Mouse (Mus musculus) erythroid progenitor cell, adult 5-6 weeks (primary cell): ENCODE data around the gene Cldn34b2. TPM values are rescaled to one million over a fixed set of nuclear protein-coding genes. Genes with fewer than 3 reads are reported as not detected.
"Not testable (repeated sequence)": the region's sequence is repeated elsewhere in the genome, so short reads cannot be mapped to it uniquely, and the experiment has no call there.

ENCODE experiments used
- ATAC-seq: replicated peaks from 2 replicates; pipeline ENCODE4 v1.8.0; 2016; ENCODE audit warnings: moderate number of reproducible peaks, mild to moderate bottlenecking, moderate TSS enrichment, inconsistent platforms; ENCODE audit not compliant: poor library complexity, low FRiP score, severe bottlenecking
- total RNA-seq, 2 experiments: library from RNA; stranded (forward) in 1 of 2; stranded (reverse) in 1 of 2; fragments of 150-400 nt in 1 of 2; fragments of 186-747, 209-891 nt in 1 of 2; gene quantifications; 2 replicates each; pipeline versions ENCODE4 v1.2.3 to v1.2.4; 2015 to 2017; ENCODE audit warnings: low replicate concordance in 2 of 2

Gene Cldn34b2
- total RNA-seq (2015; ENCODE audit: low replicate concordance) (not detected in 2 replicates), total RNA-seq (2017; ENCODE audit: low replicate concordance) (not detected in 2 replicates)

DNA sequence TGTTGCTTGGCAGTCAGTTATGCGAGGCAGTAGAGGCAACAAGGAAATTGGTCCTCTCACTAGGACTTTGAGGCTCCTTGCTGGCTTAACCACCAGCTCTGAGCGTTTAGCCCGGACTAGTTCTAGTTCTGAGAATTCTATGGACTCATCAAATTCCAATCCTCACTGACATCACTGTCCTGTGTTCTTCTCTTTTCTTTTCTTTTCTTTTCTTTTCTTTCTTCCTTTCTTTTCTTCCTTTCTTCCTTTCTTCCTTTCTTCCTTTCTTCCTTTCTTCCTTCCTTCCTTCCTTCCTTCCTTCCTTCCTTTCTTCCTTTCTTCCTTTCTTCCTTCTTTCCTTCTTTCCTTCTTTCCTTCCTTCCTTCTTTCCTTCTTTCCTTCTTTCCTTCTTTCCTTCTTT is at the start of gene Cldn34b2:
Gene Cldn34b2 (minus strand): TSS at position 101 of the 400 bp plus-strand sequence.
- ATAC-seq, result not testable (repeated sequence)

DNA sequence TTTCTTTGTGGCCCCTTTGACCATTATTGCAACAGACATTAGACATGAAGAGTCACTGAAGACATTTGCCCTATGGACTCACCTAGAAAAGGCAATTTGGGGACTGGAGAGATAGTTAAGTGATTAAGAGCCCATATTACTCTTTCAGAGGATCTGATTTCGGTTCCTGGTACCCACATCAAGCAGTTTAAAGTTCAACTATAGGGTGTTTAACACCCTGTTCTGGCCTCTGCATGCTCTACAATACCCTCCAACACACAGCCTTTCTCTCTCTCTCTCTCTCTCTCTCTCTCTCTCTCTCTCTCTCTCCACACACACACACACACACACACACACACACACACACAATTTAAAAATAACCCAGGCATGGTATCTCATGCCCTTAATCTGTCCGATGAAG is 49.4 kb upstream of the Cldn34b2 start:
- no peak for ATAC-seq

DNA sequence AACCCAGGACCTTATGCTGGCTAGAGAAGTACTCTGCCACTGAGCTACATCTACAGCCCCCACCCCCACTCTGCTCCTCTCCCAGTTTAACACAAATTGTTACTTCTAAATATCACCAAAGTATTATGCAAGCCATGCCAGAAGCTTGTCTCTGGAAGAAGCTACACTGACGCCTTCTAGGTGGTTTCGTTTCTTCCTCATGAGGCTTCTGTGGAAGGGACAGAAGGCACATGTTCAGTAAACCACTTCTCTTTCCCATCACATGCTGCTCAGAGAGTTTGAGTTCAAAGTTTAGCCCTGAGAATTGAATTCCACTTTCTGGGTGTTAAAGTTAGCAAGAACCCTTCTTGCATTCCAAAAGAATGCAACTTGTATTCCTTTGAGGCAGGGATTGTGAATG is 49.0 kb upstream of the Cldn34b2 start:
- ATAC-seq, result no peak

- no peak for ATAC-seq
These were observed 47.4 kb upstream of the Cldn34b2 start for GRCm38 (mm10) chrX:155175568-155175967.

- no peak for ATAC-seq
These were observed 44.1 kb upstream of the Cldn34b2 start for GRCm38 (mm10) chrX:155172310-155172709.

- ATAC-seq, result no peak
These were observed 43.5 kb upstream of the Cldn34b2 start for GRCm38 (mm10) chrX:155171754-155172153.

DNA sequence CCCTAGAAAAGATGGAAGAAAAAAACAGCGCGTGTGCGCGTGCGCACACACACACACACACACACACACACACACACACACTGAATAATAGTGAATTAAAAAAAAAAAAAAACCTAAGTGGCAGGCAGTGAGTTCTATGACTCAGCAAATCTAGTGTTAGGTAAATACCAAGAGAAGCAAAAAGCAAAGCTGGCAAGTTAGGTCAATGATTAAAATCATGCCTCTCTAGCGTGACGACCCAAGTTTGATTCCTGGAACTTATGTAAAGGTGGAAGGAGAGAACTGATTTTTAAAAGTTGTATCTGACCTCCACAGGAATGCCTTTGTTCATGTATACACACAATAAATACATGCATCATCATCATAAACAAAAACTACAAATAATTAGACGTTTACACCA is 41.7 kb upstream of the Cldn34b2 start:
- no peak for ATAC-seq

DNA sequence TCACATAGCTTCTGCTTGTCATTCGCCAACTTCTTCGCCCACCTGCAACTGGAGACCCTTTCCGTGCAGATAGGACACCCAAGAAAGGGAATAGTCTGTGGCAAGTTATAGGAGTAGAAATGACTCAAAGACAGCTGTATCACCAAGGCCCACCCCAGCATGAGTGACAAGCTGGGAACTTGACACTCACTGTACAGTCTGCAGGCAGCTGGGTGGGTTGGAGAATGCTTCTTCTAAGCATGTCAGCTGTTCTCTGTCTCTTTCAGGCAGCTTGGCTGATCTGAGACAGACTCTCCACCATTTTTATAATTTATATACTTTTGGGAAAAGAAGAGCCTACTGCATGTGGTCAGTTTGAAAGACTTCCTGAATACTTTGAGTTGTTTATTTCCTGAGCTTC is 39.5 kb upstream of the Cldn34b2 start:
- no peak for ATAC-seq

DNA sequence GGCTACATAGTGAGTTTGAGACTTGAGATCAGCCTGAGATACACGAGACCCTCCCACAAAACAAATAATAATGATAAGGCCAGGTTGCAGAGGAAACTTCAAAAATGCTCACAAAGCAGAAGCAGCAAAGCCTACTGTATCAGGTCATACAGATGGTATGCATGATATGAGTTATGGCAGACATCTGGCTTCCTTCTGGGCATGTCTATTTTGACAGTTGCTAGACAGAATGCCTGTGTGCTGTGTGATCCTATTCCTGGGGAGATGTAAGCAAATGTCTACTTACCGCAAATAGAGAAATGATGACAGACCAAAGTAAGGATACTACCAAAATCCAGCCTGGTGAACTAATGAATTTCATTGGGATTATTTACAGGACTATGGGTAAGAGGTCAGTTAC is 38.1 kb upstream of the Cldn34b2 start:
- ATAC-seq, result no peak

- ATAC-seq, result no peak
These were observed 35.3 kb upstream of the Cldn34b2 start for GRCm38 (mm10) chrX:155163553-155163952.

DNA sequence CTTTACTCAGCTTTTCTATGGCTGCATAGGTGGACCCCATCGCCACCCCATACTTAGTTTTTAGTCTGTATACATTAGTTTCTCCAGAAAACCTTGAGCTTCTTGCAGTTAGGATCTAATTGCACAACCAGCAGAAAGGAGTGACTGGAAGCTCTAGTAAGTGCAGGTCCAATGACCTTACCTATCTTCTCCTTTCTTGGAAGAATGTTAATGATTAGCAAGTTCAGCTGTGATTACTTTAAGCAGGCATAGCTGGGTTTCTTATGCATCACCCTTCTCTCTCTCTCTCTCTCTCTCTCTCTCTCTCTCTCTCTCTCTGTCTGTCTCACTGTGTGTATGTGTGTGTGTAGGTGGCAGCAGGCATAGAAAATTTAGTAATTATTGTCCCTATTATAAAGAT is 23.7 kb upstream of the Cldn34b2 start:
- ATAC-seq, result no peak

DNA sequence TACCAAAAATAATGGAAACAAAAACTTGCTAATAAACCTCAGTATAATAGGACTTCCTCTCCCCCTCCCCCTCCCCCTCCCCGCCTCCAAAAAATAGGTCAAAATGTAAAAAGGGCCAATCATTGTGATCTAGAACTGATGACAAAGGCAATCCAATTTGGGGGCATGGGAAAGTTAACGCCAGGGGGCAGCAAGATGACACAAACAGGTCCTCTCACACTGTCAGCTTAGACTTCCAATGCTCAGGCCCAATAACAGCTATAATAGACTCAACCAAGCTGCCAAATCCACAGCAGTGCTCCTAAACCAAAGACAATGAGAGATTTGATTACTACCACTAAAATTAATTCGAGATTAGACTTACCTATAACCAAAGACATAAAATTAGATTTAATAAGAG is 16.5 kb upstream of the Cldn34b2 start:
- ATAC-seq, result no peak

- no peak for ATAC-seq
These were observed 30.2 kb downstream of the Cldn34b2 start for GRCm38 (mm10) chrX:155098024-155098423.

DNA sequence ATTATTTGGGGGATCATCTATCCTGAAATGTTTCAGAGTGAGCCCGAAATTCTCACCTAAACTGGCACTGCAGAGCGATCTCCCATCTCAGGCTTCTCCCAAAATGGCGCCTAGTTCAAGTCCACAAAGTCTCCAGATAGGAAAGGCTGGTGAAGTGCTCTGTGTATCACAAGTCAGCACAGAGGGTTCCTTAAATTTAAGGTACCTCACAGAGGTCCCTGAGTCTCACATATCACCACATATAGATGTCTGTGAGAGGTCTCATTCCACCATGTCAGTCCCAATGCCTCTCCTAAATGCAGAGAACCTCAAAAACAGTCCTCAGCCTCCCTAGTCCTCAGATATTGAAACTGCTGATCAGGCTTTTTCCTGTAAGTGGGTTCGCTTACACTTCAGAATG is 34.6 kb downstream of the Cldn34b2 start, which contains the start of gene Magea2:
Gene Magea2 (minus strand): TSS at position 101 of the 400 bp plus-strand sequence.
- ATAC-seq, result not testable (repeated sequence)

- not testable (repeated sequence) for ATAC-seq
These were observed 38.5 kb downstream of the Cldn34b2 start, which contains the start of gene Magea1 for GRCm38 (mm10) chrX:155089693-155090092. TSS of gene Magea1 (minus strand) at chrX:155089793.

Other genes starting within 250 kb of the Cldn34b2 start
- not detected in 2 replicates for gene Cldn34b1, start 238.1 kb downstream of the Cldn34b2 start, total RNA-seq (2015; ENCODE audit: low replicate concordance)
- not detected in 2 replicates for gene Cldn34b1, start 238.1 kb downstream of the Cldn34b2 start, total RNA-seq (2017; ENCODE audit: low replicate concordance)
- gene Magea6, start 192.4 kb downstream of the Cldn34b2 start, total RNA-seq (2015; ENCODE audit: low replicate concordance), result not detected in 2 replicates
- gene Magea6, start 192.4 kb downstream of the Cldn34b2 start, total RNA-seq (2017; ENCODE audit: low replicate concordance), result not detected in 2 replicates
- gene Magea3, start 178.9 kb downstream of the Cldn34b2 start, total RNA-seq (2015; ENCODE audit: low replicate concordance), result not detected in 2 replicates
- not detected in 2 replicates for gene Magea3, start 178.9 kb downstream of the Cldn34b2 start, total RNA-seq (2017; ENCODE audit: low replicate concordance)
- gene Magea8, start 132.6 kb downstream of the Cldn34b2 start, total RNA-seq (2015; ENCODE audit: low replicate concordance), result not detected in 2 replicates
- gene Magea8, start 132.6 kb downstream of the Cldn34b2 start, total RNA-seq (2017; ENCODE audit: low replicate concordance), result not detected in 2 replicates
- gene Magea5, start 65.3 kb downstream of the Cldn34b2 start, total RNA-seq (2015; ENCODE audit: low replicate concordance), result not detected in 2 replicates
- gene Magea5, start 65.3 kb downstream of the Cldn34b2 start, total RNA-seq (2017; ENCODE audit: low replicate concordance), result not detected in 2 replicates
- gene Magea1, start 38.6 kb downstream of the Cldn34b2 start, total RNA-seq (2015; ENCODE audit: low replicate concordance), result not detected in 2 replicates
- not detected in 2 replicates for gene Magea1, start 38.6 kb downstream of the Cldn34b2 start, total RNA-seq (2017; ENCODE audit: low replicate concordance)
- gene Magea2, start 34.7 kb downstream of the Cldn34b2 start, total RNA-seq (2015; ENCODE audit: low replicate concordance), result not detected in 2 replicates
- not detected in 2 replicates for gene Magea2, start 34.7 kb downstream of the Cldn34b2 start, total RNA-seq (2017; ENCODE audit: low replicate concordance)
- 115 and 148 TPM in 2 replicates for gene Sat1, start 88.0 kb upstream of the Cldn34b2 start, total RNA-seq (2015; ENCODE audit: low replicate concordance)
- 38.1 and 82.3 TPM in 2 replicates for gene Sat1, start 88.0 kb upstream of the Cldn34b2 start, total RNA-seq (2017; ENCODE audit: low replicate concordance)
- 11.9 and 13.4 TPM in 2 replicates for gene Acot9, start 134.0 kb upstream of the Cldn34b2 start, total RNA-seq (2015; ENCODE audit: low replicate concordance)
- 2.0 and 5.0 TPM in 2 replicates for gene Acot9, start 134.0 kb upstream of the Cldn34b2 start, total RNA-seq (2017; ENCODE audit: low replicate concordance)
- gene Prdx4, start 212.3 kb upstream of the Cldn34b2 start, total RNA-seq (2015; ENCODE audit: low replicate concordance), result 27.4 and 65.4 TPM in 2 replicates
- 13.7 and 34.9 TPM in 2 replicates for gene Prdx4, start 212.3 kb upstream of the Cldn34b2 start, total RNA-seq (2017; ENCODE audit: low replicate concordance)